Mouse (Mus musculus) MEL (cell line): ENCODE measurements around the gene Abtb1. TPM values are rescaled to one million over a fixed set of nuclear protein-coding genes. Genes with fewer than 3 reads are reported as not detected.

Experiments used
- DNase-seq: peaks from one replicate; pipeline ENCODE4 v3.0.0; 2011; ENCODE audit warnings: low read depth, low spot score
- H3K27ac ChIP-seq: 2 replicates; pipeline ENCODE4 v1.5.1; 2012; ENCODE audit warnings: low read depth, mild to moderate bottlenecking, control low read depth, low read length, moderate library complexity; ENCODE audit not compliant: control insufficient read depth
- H3K27me3 ChIP-seq, 2 experiments: fragments of 150-350 bp in 1 of 2; sonication (generic) in 1 of 2; 2 replicates each; pipeline ENCODE4 v1.6.1; 2012; ENCODE audit warnings: low read length in 2 of 2, mild to moderate bottlenecking in 2 of 2, improper control_type of control experiment in 1 of 2, moderate library complexity in 1 of 2; ENCODE audit not compliant: insufficient read depth in 2 of 2, control insufficient read depth in 1 of 2
- H3K36me3 ChIP-seq, 2 experiments: 2 replicates each; pipeline ENCODE4 v1.6.1; 2012 to 2014; ENCODE audit warnings: low read length in 2 of 2, improper control_type of control experiment in 1 of 2, inconsistent platforms in 1 of 2, mild to moderate bottlenecking in 1 of 2; ENCODE audit not compliant: insufficient read depth in 2 of 2, control insufficient read depth in 1 of 2
- H3K4me1 ChIP-seq, 2 experiments: fragments of 150-350 bp in 1 of 2; sonication (generic) in 1 of 2; 2 replicates each; pipeline ENCODE4 v1.6.1; 2012; ENCODE audit warnings: low read length in 2 of 2, improper control_type of control experiment in 1 of 2, mild to moderate bottlenecking in 1 of 2; ENCODE audit not compliant: insufficient read depth in 2 of 2, control insufficient read depth in 1 of 2
- H3K4me3 ChIP-seq, 2 experiments: fragments of 150-350 bp in 1 of 2; sonication (generic) in 1 of 2; 2 replicates each; pipeline ENCODE4 v1.5.1; 2012; ENCODE audit warnings: low read depth in 2 of 2, low read length in 2 of 2, mild to moderate bottlenecking in 2 of 2, moderate library complexity in 2 of 2, control low read depth in 1 of 2, improper control_type of control experiment in 1 of 2; ENCODE audit not compliant: control insufficient read depth in 1 of 2, insufficient read depth in 1 of 2
- H3K79me2 ChIP-seq: 2 replicates; pipeline ENCODE4 v1.6.1; 2012; ENCODE audit warnings: mild to moderate bottlenecking, low read length, moderate library complexity; ENCODE audit not compliant: control insufficient read depth, poor library complexity, insufficient read depth
- H3K9ac ChIP-seq: 2 replicates; pipeline ENCODE4 v1.6.1; 2012; ENCODE audit warnings: low read depth, mild to moderate bottlenecking, control low read depth, low read length, moderate library complexity; ENCODE audit not compliant: control insufficient read depth, poor library complexity, severe bottlenecking
- H3K9me3 ChIP-seq: fragments of 150-350 bp; sonication (generic); replicated peaks from 2 replicates; pipeline ENCODE4 v1.6.1; 2012; ENCODE audit warnings: mild to moderate bottlenecking, low read length, improper control_type of control experiment, moderate library complexity; ENCODE audit not compliant: insufficient read depth
- BHLHE40 ChIP-seq: IDR thresholded peaks from 2 replicates; pipeline ENCODE4 v1.6.1; 2012; ENCODE audit warnings: low read depth, mild to moderate bottlenecking, inconsistent platforms, low read length, improper control_type of control experiment, borderline replicate concordance
- CHD2 ChIP-seq: IDR thresholded peaks from 2 replicates; pipeline ENCODE4 v1.6.1; 2011; ENCODE audit warnings: low read length, improper control_type of control experiment
- ETS1 ChIP-seq: IDR thresholded peaks from 2 replicates; pipeline ENCODE4 v1.6.1; 2012; ENCODE audit warnings: low read depth, mild to moderate bottlenecking, inconsistent platforms, low read length, improper control_type of control experiment, moderate library complexity
- HCFC1 ChIP-seq: IDR thresholded peaks from 2 replicates; pipeline ENCODE4 v1.6.1; 2012; ENCODE audit warnings: low read depth, mild to moderate bottlenecking, inconsistent platforms, low read length, improper control_type of control experiment, moderate library complexity
- KAT2A ChIP-seq: conservative IDR thresholded peaks from 2 replicates; pipeline ENCODE4 v1.6.1; 2012; ENCODE audit warnings: low read depth, low read length, improper control_type of control experiment, inconsistent platforms
- MAX ChIP-seq: IDR thresholded peaks from 2 replicates; pipeline ENCODE4 v1.6.1; 2011; ENCODE audit warnings: low read length, improper control_type of control experiment
- MEF2A ChIP-seq: IDR thresholded peaks from 2 replicates; pipeline ENCODE4 v1.6.1; 2014; ENCODE audit warnings: low read depth, mild to moderate bottlenecking, inconsistent platforms, low read length, improper control_type of control experiment; ENCODE audit not compliant: poor library complexity, insufficient replicate concordance, severe bottlenecking; ENCODE audit errors: extremely low read depth
- MXI1 ChIP-seq: IDR thresholded peaks from 2 replicates; pipeline ENCODE4 v1.6.1; 2011; ENCODE audit warnings: mild to moderate bottlenecking, low read depth, low read length, improper control_type of control experiment
- POLR2AphosphoS2 ChIP-seq: IDR thresholded peaks from 2 replicates; pipeline ENCODE4 v1.6.1; 2011; ENCODE audit warnings: low read length, improper control_type of control experiment
- POLR2AphosphoS5 ChIP-seq: IDR thresholded peaks from 2 replicates; pipeline ENCODE4 v1.6.1; 2012; ENCODE audit warnings: low read depth, borderline replicate concordance, mild to moderate bottlenecking, inconsistent platforms, low read length, moderate library complexity, mixed read lengths
- RAD21 ChIP-seq: IDR thresholded peaks from 2 replicates; pipeline ENCODE4 v1.6.1; 2011; ENCODE audit warnings: mild to moderate bottlenecking, low read depth, low read length, improper control_type of control experiment
- SIN3A ChIP-seq: IDR thresholded peaks from 2 replicates; pipeline ENCODE4 v1.6.1; 2012; ENCODE audit warnings: low read length, improper control_type of control experiment, inconsistent platforms
- TAL1 ChIP-seq: IDR thresholded peaks from 2 replicates; pipeline ENCODE4 v1.6.1; 2012; ENCODE audit warnings: mild to moderate bottlenecking, inconsistent platforms, low read length, moderate library complexity, mixed read lengths
- UBTF ChIP-seq: IDR thresholded peaks from 2 replicates; pipeline ENCODE4 v1.6.1; 2012; ENCODE audit warnings: low read depth, mild to moderate bottlenecking, inconsistent platforms, low read length, improper control_type of control experiment, moderate library complexity, borderline replicate concordance; ENCODE audit not compliant: insufficient read depth
- USF1 ChIP-seq: IDR thresholded peaks from 2 replicates; pipeline ENCODE4 v1.6.1; 2014; ENCODE audit warnings: low read depth, mild to moderate bottlenecking, inconsistent platforms, low read length, improper control_type of control experiment, moderate library complexity
- ZNF384 ChIP-seq: IDR thresholded peaks from 2 replicates; pipeline ENCODE4 v1.6.1; 2012; ENCODE audit warnings: low read depth, mild to moderate bottlenecking, inconsistent platforms, low read length, improper control_type of control experiment
- polyA plus RNA-seq, 2 experiments: library from polyadenylated mRNA; stranded (reverse) in 1 of 2; unstranded in 1 of 2; fragments of >175 nt in 1 of 2; fragments of >200 nt in 1 of 2; gene quantifications; 2 replicates each; pipeline versions ENCODE4 v1.2.1 to v1.2.4; 2012; ENCODE audit warnings: low replicate concordance in 2 of 2, low read depth in 1 of 2; ENCODE audit not compliant: insufficient read length in 2 of 2, insufficient read depth in 1 of 2, missing spikeins in 1 of 2
- total RNA-seq: library from RNA; depleted of rRNA; stranded (reverse); fragments of 300-350 nt; gene quantifications from 2 replicates; pipeline ENCODE4 v1.2.3, GENCODE M21; 2012

The Abtb1 gene
- total and polyA plus RNA-seq, 3 experiments, result 7.4 to 16.9 TPM; not detected in 1

GRCm38 (mm10) chr6:88873965-88874867 lies 32.4 kb upstream of the Abtb1 start:
- no peak overlapping the region for H3K27ac ChIP-seq
- DNase-seq, result no peak
- TF ChIP-seq CHD2 (no peak), HCFC1 (no peak), POLR2AphosphoS2 (no peak), BHLHE40 (no peak)
- H3K79me2 ChIP-seq, result no peaks in the 10 kb centered on the region
- no peaks in the 10 kb centered on the region; a peak in 1 of 4 replicates for H3K36me3 ChIP-seq
- H3K27me3 ChIP-seq, result no peaks in the 10 kb centered on the region; a peak in 1 of 4 replicates
- no peak overlapping the region for H3K4me3 ChIP-seq
- no peaks in the 10 kb centered on the region for H3K9me3 ChIP-seq
- H3K4me1 ChIP-seq, result no peaks in the 10 kb centered on the region
- no peak overlapping the region for H3K9ac ChIP-seq

GRCm38 (mm10) chr6:88872811-88873210 lies 31.0 kb upstream of the Abtb1 start:
- Histone ChIP-seq H3K4me3 (no peak overlapping the region), H3K79me2 (no peaks in the 10 kb centered on the region), H3K4me1 (no peaks in the 10 kb centered on the region), H3K27me3 (no peaks in the 10 kb centered on the region; a peak in 1 of 4 replicates), H3K9ac (no peak overlapping the region), H3K27ac (no peak overlapping the region), H3K9me3 (no peaks in the 10 kb centered on the region), H3K36me3 (no peaks in the 10 kb centered on the region)
- DNase-seq, result no peak
- no peak for TF ChIP-seq UBTF
- TF ChIP-seq POLR2AphosphoS5, result no peak
- no peak for TF ChIP-seq KAT2A
- TF ChIP-seq TAL1, result no peak
- no peak for TF ChIP-seq RAD21
- no peak for TF ChIP-seq MEF2A
- TF ChIP-seq MAX, result no peak
- no peak for TF ChIP-seq USF1
- TF ChIP-seq SIN3A, result no peak
- no peak for TF ChIP-seq ZNF384
- no peak for TF ChIP-seq MXI1
- TF ChIP-seq ETS1, result no peak
